Mouse (Mus musculus) cerebellum, adult 2 months (tissue): ENCODE measurements around the gene Olfr1178.

ENCODE experiments used
- CTCF ChIP-seq: fragments of 200-500 bp; IDR thresholded peaks from 2 replicates; pipeline ENCODE4 v1.5.1; 2011; ENCODE audit warnings: low read depth, mild to moderate bottlenecking, control low read depth, low read length, moderate library complexity, borderline replicate concordance; ENCODE audit not compliant: insufficient read depth
- POLR2A ChIP-seq: fragments of 200-500 bp; IDR thresholded peaks from 2 replicates; pipeline ENCODE4 v1.6.1; 2011; ENCODE audit warnings: low read length, control low read depth, borderline replicate concordance; ENCODE audit not compliant: insufficient read depth

DNA sequence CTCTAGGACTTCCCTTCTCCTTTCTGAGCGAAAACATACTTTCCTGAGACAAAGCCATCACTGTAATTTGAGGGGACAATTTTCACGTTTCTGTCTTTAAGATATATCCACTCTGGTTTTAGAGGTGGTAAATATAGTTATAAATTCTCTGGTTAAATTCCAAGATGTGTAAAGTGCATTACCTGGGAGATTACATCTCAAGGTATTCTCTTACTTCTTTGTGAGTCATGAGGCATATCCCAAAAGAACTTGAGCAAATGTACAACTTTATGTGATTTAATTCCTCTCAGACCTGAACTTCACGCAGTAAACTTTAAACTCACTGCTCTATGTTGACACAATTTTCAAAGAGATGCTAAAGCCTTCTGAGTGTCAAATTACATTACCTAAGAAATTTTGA lies 19.5 kb downstream of the Olfr1178 start, which contains the start of gene Olfr1179:
- no peak for TF ChIP-seq POLR2A
- TF ChIP-seq CTCF: no peak
